Comparison of ENCODE assay signal across 8 mouse cellular contexts in the genomic region with DNA sequence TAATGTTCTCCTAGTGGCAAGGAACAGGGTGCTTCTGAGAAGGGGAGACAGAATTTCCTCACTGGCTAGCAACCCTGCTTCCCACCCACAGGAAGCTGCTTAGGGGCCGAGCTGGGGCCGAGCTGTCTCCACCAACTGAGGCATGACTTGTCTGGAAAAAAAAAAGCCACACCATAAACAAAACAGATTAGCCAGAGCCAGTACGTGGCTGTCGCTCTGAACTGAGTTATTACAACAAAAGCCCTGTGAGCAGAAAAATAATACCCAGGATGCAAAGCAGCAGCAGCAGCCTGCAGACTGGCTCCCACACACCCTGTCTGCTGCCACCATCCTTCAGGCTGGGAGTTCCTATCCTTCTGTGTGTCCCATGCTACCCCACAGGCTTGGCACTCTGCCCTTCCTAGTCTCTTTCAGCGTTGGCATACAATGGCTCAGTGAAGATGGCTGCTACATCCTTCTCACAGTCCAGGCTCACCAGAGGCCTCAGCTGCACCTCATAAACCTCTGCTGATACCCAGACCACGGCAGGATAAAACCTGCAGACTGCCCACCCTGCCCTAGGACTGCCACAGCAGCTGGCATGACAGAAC. TPM values are rescaled to one million over a fixed set of nuclear protein-coding genes. Genes with fewer than 3 reads are reported as not detected.
DNase-seq lines count a peak whose midpoint lies in the region; ATAC-seq and TF ChIP-seq lines count a peak whose summit lies in the region.

No protein-coding gene starts in this region.

- H3K9ac ChIP-seq in embryonic facial prominence, embryonic 12.5 days, result no peak overlapping the region
- H3K9ac ChIP-seq in neural tube, embryonic 15.5 days (replicated peaks), result no peak overlapping the region

- no peak overlapping the region for H3K4me3 ChIP-seq in left cerebral cortex, adult 2 months
- no peak overlapping the region for H3K4me3 ChIP-seq in embryonic facial prominence, embryonic 12.5 days
- no peak overlapping the region for H3K4me3 ChIP-seq in neural tube, embryonic 15.5 days (replicated peaks)

- H3K27ac ChIP-seq in left cerebral cortex, adult 2 months, result peak overlapping the region; percentile 36
- H3K27ac ChIP-seq in embryonic facial prominence, embryonic 12.5 days, result peak overlapping the region; percentile 65
- peak overlapping the region; percentile 75 for H3K27ac ChIP-seq in neural tube, embryonic 15.5 days (replicated peaks)

- DNase-seq in left cerebral cortex, adult 2 months (ENCODE audit: extremely low spot score in 1 of 2, low spot score in 2 of 2), result peak; percentile 65 to 66
- no peak for DNase-seq in left cerebral cortex, postnatal 10 days (ENCODE audit: extremely low spot score in 1 of 2, low spot score in 2 of 2)
- peak; percentile 67 to 75 for DNase-seq in layer of hippocampus, postnatal 10 days (ENCODE audit: low spot score in 2 of 2)
- DNase-seq in thymus, postnatal 36 days, result no peak
- no peak for DNase-seq in adrenal gland, adult 2 months

- H3K4me1 ChIP-seq in embryonic facial prominence, embryonic 12.5 days, result peaks cover 21% of the 10 kb centered on the region; the same call in 1 of the 2 replicates
- H3K4me1 ChIP-seq in neural tube, embryonic 15.5 days, result peaks cover 45% of the 10 kb centered on the region

- no peak for TF ChIP-seq CTCF in left cerebral cortex, adult 2 months (IDR thresholded peaks at IDR 0.05)

- H3K4me2 ChIP-seq in embryonic facial prominence, embryonic 12.5 days (replicated peaks), result no peak overlapping the region
- H3K4me2 ChIP-seq in neural tube, embryonic 15.5 days, result no peak overlapping the region

- 36% methylated on average over 6 of the region's 6 CpGs for WGBS in embryonic facial prominence, embryonic 12.5 days
- 17% methylated on average over 6 of the region's 6 CpGs for WGBS in neural tube, embryonic 15.5 days

- H3K9me3 ChIP-seq in embryonic facial prominence, embryonic 12.5 days, result no peaks in the 10 kb centered on the region
- H3K9me3 ChIP-seq in neural tube, embryonic 15.5 days (replicated peaks), result no peaks in the 10 kb centered on the region

- no peak for ATAC-seq in embryonic facial prominence, embryonic 12.5 days (ENCODE audit: insufficient number of reproducible peaks, insufficient read depth, low FRiP score, low TSS enrichment)
- ATAC-seq in neural tube, embryonic 15.5 days (ENCODE audit: low FRiP score), result no peak
- ATAC-seq in erythroblast, adult 5-6 weeks (replicated peaks; ENCODE audit: low FRiP score, poor library complexity, severe bottlenecking), result no peak

- peaks cover 12% of the 10 kb centered on the region for H3K27me3 ChIP-seq in embryonic facial prominence, embryonic 12.5 days
- no peaks in the 10 kb centered on the region for H3K27me3 ChIP-seq in neural tube, embryonic 15.5 days (replicated peaks)

- intact Hi-C loops in left cerebral cortex, adult 2 months (cut with DNase I), result no loop called here
- intact Hi-C loops in left cerebral cortex, postnatal 10 days (cut with DNase I), result loop anchor here (10.0 kb wide), 1 partner anchor 268 kb away; no protein-coding TSS in a partner anchor

- no peaks in the 10 kb centered on the region for H3K36me3 ChIP-seq in embryonic facial prominence, embryonic 12.5 days
- H3K36me3 ChIP-seq in neural tube, embryonic 15.5 days, result no peaks in the 10 kb centered on the region

RNA-seq across cellular contexts. Expression of a gene that starts 2.3 kb away (rescaled TPM):
- total RNA-seq in left cerebral cortex, adult 2 months (2021), result 1 to 10 TPM in 1 of 2 experiments, under 1 TPM in 1; 0.79 to 2.4 TPM
- 1 to 10 TPM; 1.3 to 2.0 TPM for total RNA-seq in left cerebral cortex, postnatal 10 days (2021)
- 0.08 and 0.18 TPM in 2 replicates for polyA plus RNA-seq in embryonic facial prominence, embryonic 12.5 days (2016; fragmentation: Nextera tagmentation; extraction: Ambion mirVana)
- total RNA-seq in layer of hippocampus, postnatal 10 days (2021), result 1 to 10 TPM in 1 of 2 experiments, under 1 TPM in 1; 0.78 to 1.1 TPM
- polyA plus RNA-seq in neural tube, embryonic 15.5 days (2015; fragmentation: Nextera tagmentation; extraction: Ambion mirVana), result 0.03 and 0.11 TPM in 2 replicates
- total RNA-seq in erythroblast, adult 5-6 weeks (2015; ENCODE audit: low replicate concordance), result not detected in 2 replicates
- not detected in 2 replicates for total RNA-seq in erythroblast, adult 5-6 weeks (2017; ENCODE audit: low replicate concordance)
- total RNA-seq in adrenal gland, adult 2 months (2021), result 1 to 10 TPM in 1 of 2 experiments, under 1 TPM in 1; 0.58 to 1.0 TPM
- 0.51 and 0.83 TPM in 2 replicates for polyA plus RNA-seq in adrenal gland, adult 2 months (2012; rRNA removed)

RNA-seq across cellular contexts. Expression of a gene that starts 18.6 kb away (rescaled TPM):
- 10 to 100 TPM; 51.5 to 55.9 TPM for total RNA-seq in left cerebral cortex, adult 2 months (2021)
- 100 to 1,000 TPM; 103 to 108 TPM for total RNA-seq in left cerebral cortex, postnatal 10 days (2021)
- 82.6 and 91.1 TPM in 2 replicates for polyA plus RNA-seq in embryonic facial prominence, embryonic 12.5 days (2016; fragmentation: Nextera tagmentation; extraction: Ambion mirVana)
- 10 to 100 TPM; 83.7 to 84.2 TPM for total RNA-seq in layer of hippocampus, postnatal 10 days (2021)
- 130 and 158 TPM in 2 replicates for polyA plus RNA-seq in neural tube, embryonic 15.5 days (2015; fragmentation: Nextera tagmentation; extraction: Ambion mirVana)
- 0.77 and 1.5 TPM in 2 replicates for total RNA-seq in erythroblast, adult 5-6 weeks (2015; ENCODE audit: low replicate concordance)
- total RNA-seq in erythroblast, adult 5-6 weeks (2017; ENCODE audit: low replicate concordance), result 1.7 and 2.0 TPM in 2 replicates
- 10 to 100 TPM in 1 of 2 experiments, 1 to 10 TPM in 1; 9.4 to 14.9 TPM for total RNA-seq in adrenal gland, adult 2 months (2021)
- polyA plus RNA-seq in adrenal gland, adult 2 months (2012; rRNA removed), result 20.0 and 24.1 TPM in 2 replicates

RNA-seq across cellular contexts. Expression of a gene that starts 55.2 kb away (rescaled TPM):
- 10 to 100 TPM; 26.7 to 28.9 TPM for total RNA-seq in left cerebral cortex, adult 2 months (2021)
- total RNA-seq in left cerebral cortex, postnatal 10 days (2021), result 10 to 100 TPM; 26.7 to 27.6 TPM
- 31.8 and 33.1 TPM in 2 replicates for polyA plus RNA-seq in embryonic facial prominence, embryonic 12.5 days (2016; fragmentation: Nextera tagmentation; extraction: Ambion mirVana)
- total RNA-seq in layer of hippocampus, postnatal 10 days (2021), result 10 to 100 TPM; 26.6 to 27.1 TPM
- polyA plus RNA-seq in neural tube, embryonic 15.5 days (2015; fragmentation: Nextera tagmentation; extraction: Ambion mirVana), result 29.8 and 33.4 TPM in 2 replicates
- total RNA-seq in erythroblast, adult 5-6 weeks (2015; ENCODE audit: low replicate concordance), result 2.7 TPM in 1 of 2 replicates, not detected in the other
- total RNA-seq in erythroblast, adult 5-6 weeks (2017; ENCODE audit: low replicate concordance), result 1.1 and 2.0 TPM in 2 replicates
- 10 to 100 TPM; 20.6 to 25.6 TPM for total RNA-seq in adrenal gland, adult 2 months (2021)
- 30.6 and 31.1 TPM in 2 replicates for polyA plus RNA-seq in adrenal gland, adult 2 months (2012; rRNA removed)

RNA-seq across cellular contexts. Expression of a gene that starts 59.4 kb away (rescaled TPM):
- total RNA-seq in left cerebral cortex, adult 2 months (2021), result 10 to 100 TPM; 20.4 to 23.5 TPM
- 10 to 100 TPM; 20.7 to 21.7 TPM for total RNA-seq in left cerebral cortex, postnatal 10 days (2021)
- polyA plus RNA-seq in embryonic facial prominence, embryonic 12.5 days (2016; fragmentation: Nextera tagmentation; extraction: Ambion mirVana), result 17.9 and 19.5 TPM in 2 replicates
- total RNA-seq in layer of hippocampus, postnatal 10 days (2021), result 10 to 100 TPM; 18.6 to 19.1 TPM
- polyA plus RNA-seq in neural tube, embryonic 15.5 days (2015; fragmentation: Nextera tagmentation; extraction: Ambion mirVana), result 14.7 and 18.2 TPM in 2 replicates
- 1.7 and 2.1 TPM in 2 replicates for total RNA-seq in erythroblast, adult 5-6 weeks (2015; ENCODE audit: low replicate concordance)
- 0.60 and 1.7 TPM in 2 replicates for total RNA-seq in erythroblast, adult 5-6 weeks (2017; ENCODE audit: low replicate concordance)
- 10 to 100 TPM; 16.6 to 22.5 TPM for total RNA-seq in adrenal gland, adult 2 months (2021)
- polyA plus RNA-seq in adrenal gland, adult 2 months (2012; rRNA removed), result 24.3 and 25.4 TPM in 2 replicates

Comparison
In these comparisons a context has a peak if more than half of its experiments do, and no peak if none do; other contexts are left out.
1. DNase-seq: peak in left cerebral cortex, adult 2 months (2 of 2) and layer of hippocampus, postnatal 10 days (2 of 2); none in left cerebral cortex, postnatal 10 days (0 of 2), thymus, postnatal 36 days (0 of 2) and adrenal gland, adult 2 months (single experiment).
2. RNA of a gene that starts 55.2 kb away (total RNA-seq): 26.7 to 28.9 TPM in left cerebral cortex, adult 2 months, 26.7 to 27.6 TPM in left cerebral cortex, postnatal 10 days, 26.6 to 27.1 TPM in layer of hippocampus, postnatal 10 days and 20.6 to 25.6 TPM in adrenal gland, adult 2 months; 1.1 to 2.7 TPM in erythroblast, adult 5-6 weeks; every median in the first group is over 4 times any median in the second.
3. Peak in every context shown above with its lines, with median percentiles within 50 percentile points of each other: H3K27ac ChIP-seq.